Mouse (Mus musculus): Measurements from ENCODE around the gene Shroom3.

- TF ChIP-seq CTCF (conservative IDR thresholded peaks at IDR 0.05; ENCODE audit: insufficient read depth, insufficient read length, low read depth, low read length) (no peak), POLR2A (IDR thresholded peaks at IDR 0.05; ENCODE audit: low read depth, low read length) (no peak)
These were observed 159.6 kb downstream of the Shroom3 start for GRCm38 (mm10) chr5:92842881-92843280.

Data from kidney, adult 2 months (tissue).